Mouse (Mus musculus): ENCODE results near the gene Fam129a.

DNA sequence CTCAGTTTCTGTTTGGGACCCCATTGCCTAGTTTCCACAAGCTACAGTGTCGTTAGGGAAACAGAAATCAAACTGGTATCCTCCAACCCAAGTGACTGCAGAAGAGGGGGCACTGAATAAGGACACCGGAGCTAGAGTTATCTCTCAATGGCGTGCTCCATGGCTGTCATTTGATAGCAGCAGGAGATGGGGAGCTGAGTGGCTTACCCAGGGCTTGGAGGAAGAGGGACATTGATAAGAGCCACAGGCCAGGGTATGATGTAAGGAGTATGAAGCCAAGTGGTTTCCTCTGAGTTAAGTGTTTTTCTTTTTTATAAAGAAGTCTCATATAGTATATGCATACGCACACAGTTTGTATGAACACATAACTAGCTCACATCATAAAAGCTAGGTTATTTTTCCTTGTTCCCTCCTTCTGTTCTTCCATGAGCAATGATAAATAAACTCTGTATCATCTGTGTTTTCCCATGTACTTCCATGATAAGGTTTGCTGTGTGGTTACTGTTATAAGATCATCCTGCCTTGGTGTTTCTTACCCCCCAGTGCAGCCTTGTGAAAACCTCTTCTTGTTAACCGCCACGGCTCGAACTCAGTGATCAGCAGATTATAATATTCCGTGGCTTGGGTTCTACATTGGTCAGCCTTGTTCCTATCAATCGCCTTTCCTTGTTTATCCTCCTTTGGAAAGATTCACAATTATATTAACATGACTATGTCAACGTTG lies 96.5 kb downstream of the Fam129a start:
- no peak for TF ChIP-seq POLR2A (IDR thresholded peaks at IDR 0.05; ENCODE audit: insufficient read depth, low read depth, low read length)
- TF ChIP-seq CTCF (IDR thresholded peaks at IDR 0.05; ENCODE audit: insufficient read depth, low read depth, low read length): no peak

Data from olfactory bulb, adult 2 months (tissue).